Mouse (Mus musculus): ENCODE results near the gene Ica1l. TPM values are rescaled to one million over a fixed set of nuclear protein-coding genes. Genes with fewer than 3 reads are reported as not detected.

Gene Ica1l
- polyA plus RNA-seq, 1 experiment from 2014 or later, result 27.9 TPM

DNA sequence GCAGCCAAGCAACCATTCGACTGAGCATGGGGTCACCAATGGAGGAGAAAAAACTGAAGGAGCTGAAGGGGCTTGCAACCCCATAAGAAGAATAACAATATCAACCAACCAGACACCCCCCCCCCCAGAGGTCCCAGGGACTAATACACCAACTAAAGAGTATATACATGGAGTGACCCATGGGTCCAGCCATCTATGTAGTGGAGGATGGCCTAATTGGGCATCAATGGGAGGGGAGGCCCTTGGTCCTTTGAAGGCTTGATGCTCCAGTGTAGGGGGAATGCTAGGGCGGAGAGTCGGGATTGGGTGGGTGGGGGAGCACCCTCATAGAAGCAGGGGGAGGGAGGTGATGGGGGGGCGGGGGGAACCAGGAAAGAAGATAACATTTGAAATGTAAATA lies 95.5 kb downstream of the Ica1l start:
- Histone ChIP-seq H3K27ac (no peak overlapping the region), H3K36me3 (peaks cover 16% of the 10 kb centered on the region), H3K4me2 (no peak overlapping the region), H3K9ac (no peak overlapping the region), H3K27me3 (no peaks in the 10 kb centered on the region), H3K4me3 (no peak overlapping the region), H3K4me1 (replicated peaks) (peaks cover 11% of the 10 kb centered on the region; the same call in 1 of the 2 replicates), H3K9me3 (no peaks in the 10 kb centered on the region)
- no peak for ATAC-seq (ENCODE audit: low FRiP score)
- 99% methylated on average over 3 of the region's 4 CpGs for WGBS

DNA sequence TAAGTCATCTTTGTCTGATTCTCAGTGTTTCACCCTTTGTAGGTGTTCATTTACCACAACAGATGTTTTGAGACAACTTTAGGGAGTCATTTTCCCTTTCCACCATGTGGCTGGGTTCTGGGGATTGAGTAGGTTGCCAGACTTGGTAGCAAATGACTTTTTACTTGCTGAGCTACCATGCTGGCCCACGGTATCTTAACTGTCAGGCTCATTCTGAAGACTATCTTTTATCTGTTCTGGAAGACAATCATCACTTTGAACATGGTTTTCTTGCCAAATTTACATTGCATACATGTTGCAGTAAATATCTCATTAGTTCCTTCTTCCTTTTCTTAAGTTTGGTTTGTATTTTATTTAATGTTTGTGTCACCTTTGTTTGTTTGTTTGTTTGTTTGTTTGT lies 97.0 kb downstream of the Ica1l start:
- H3K4me2 ChIP-seq, result no peak overlapping the region

DNA sequence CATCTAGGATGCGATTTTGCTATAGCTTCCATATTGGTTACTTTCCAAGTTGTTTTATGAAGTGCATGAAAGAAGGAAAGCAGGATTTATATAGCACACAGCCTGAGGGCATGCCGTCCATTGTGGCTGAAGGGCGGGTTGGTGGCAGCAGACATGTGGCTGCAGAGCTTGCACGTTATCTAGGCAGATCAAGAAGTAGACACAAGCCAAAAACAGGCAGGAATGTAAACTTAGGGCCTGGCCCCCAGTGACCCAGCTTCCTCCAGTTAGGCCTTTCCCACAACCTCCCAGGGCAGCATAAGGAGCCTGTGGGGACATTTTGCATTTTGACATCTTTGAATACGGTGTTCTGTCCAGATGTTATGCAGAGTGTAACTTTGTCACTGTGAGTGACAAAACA lies 99.2 kb downstream of the Ica1l start:
- H3K9me3 ChIP-seq, result no peaks in the 10 kb centered on the region
- H3K36me3 ChIP-seq, result no peaks in the 10 kb centered on the region
- no peak overlapping the region for H3K4me3 ChIP-seq
- 65% methylated on average over 5 of the region's 5 CpGs for WGBS
- no peak overlapping the region for H3K9ac ChIP-seq
- ATAC-seq (ENCODE audit: low FRiP score), result no peak
- peaks cover 11% of the 10 kb centered on the region; the same call in 1 of the 2 replicates for H3K4me1 ChIP-seq (replicated peaks)
- H3K4me2 ChIP-seq, result no peak overlapping the region
- H3K27me3 ChIP-seq, result no peaks in the 10 kb centered on the region
- no peak overlapping the region for H3K27ac ChIP-seq

More for the DNA sequence above, 97.0 kb downstream of the Ica1l start:
- H3K4me3 ChIP-seq, result no peak overlapping the region
- no peaks in the 10 kb centered on the region for H3K9me3 ChIP-seq
- no peak overlapping the region for H3K27ac ChIP-seq
- WGBS, result 77% methylated on average over 1 of the region's 1 CpGs
- no peak overlapping the region for H3K9ac ChIP-seq
- peaks cover 16% of the 10 kb centered on the region for H3K36me3 ChIP-seq
- H3K4me1 ChIP-seq (replicated peaks), result peaks cover 11% of the 10 kb centered on the region; the same call in 1 of the 2 replicates
- no peak for ATAC-seq (ENCODE audit: low FRiP score)
- H3K27me3 ChIP-seq, result no peaks in the 10 kb centered on the region

- 91% methylated on average over 6 of the region's 6 CpGs for WGBS
- peaks cover 11% of the 10 kb centered on the region for H3K4me1 ChIP-seq (replicated peaks)
- no peak overlapping the region for H3K4me3 ChIP-seq
- no peaks in the 10 kb centered on the region for H3K36me3 ChIP-seq
- no peak for ATAC-seq (ENCODE audit: low FRiP score)
- no peak overlapping the region for H3K27ac ChIP-seq
- H3K9me3 ChIP-seq, result no peaks in the 10 kb centered on the region
- no peak overlapping the region for H3K9ac ChIP-seq
- H3K4me2 ChIP-seq, result no peak overlapping the region
- H3K27me3 ChIP-seq, result no peaks in the 10 kb centered on the region
Observed at GRCm38 (mm10) chr1:59942057-59942790, 100.8 kb downstream of the Ica1l start.

GRCm38 (mm10) chr1:59941063-59941462 lies 101.9 kb downstream of the Ica1l start:
- Histone ChIP-seq H3K4me3 (no peak overlapping the region), H3K4me2 (no peak overlapping the region), H3K36me3 (no peaks in the 10 kb centered on the region), H3K9ac (no peak overlapping the region), H3K27ac (no peak overlapping the region), H3K9me3 (no peaks in the 10 kb centered on the region), H3K4me1 (replicated peaks) (peaks cover 11% of the 10 kb centered on the region), H3K27me3 (no peaks in the 10 kb centered on the region)
- no peak for ATAC-seq (ENCODE audit: low FRiP score)
- WGBS, result 97% methylated on average over 1 of the region's 1 CpGs

GRCm38 (mm10) chr1:59932991-59933390 lies 110.0 kb downstream of the Ica1l start:
- no peak overlapping the region for H3K27ac ChIP-seq
- no peak overlapping the region for H3K9ac ChIP-seq
- H3K4me1 ChIP-seq (replicated peaks), result no peaks in the 10 kb centered on the region; the same call in 1 of the 2 replicates
- no peaks in the 10 kb centered on the region for H3K9me3 ChIP-seq
- no peaks in the 10 kb centered on the region for H3K36me3 ChIP-seq
- 90% methylated on average over 2 of the region's 2 CpGs for WGBS
- no peak overlapping the region for H3K4me2 ChIP-seq
- H3K27me3 ChIP-seq, result no peaks in the 10 kb centered on the region
- H3K4me3 ChIP-seq, result no peak overlapping the region
- ATAC-seq (ENCODE audit: low FRiP score), result no peak

Other genes with a start within 250 kb of the Ica1l start
- 28.9 and 29.2 TPM in 2 replicates for gene Fam117b, start 130.2 kb downstream of the Ica1l start, polyA plus RNA-seq (2015; fragmentation: Nextera tagmentation; extraction: Ambion mirVana)
- gene Carf, start 55.1 kb upstream of the Ica1l start, polyA plus RNA-seq (2015; fragmentation: Nextera tagmentation; extraction: Ambion mirVana), result 7.6 and 8.9 TPM in 2 replicates
- 45.7 and 48.7 TPM in 2 replicates for gene Wdr12, start 55.5 kb upstream of the Ica1l start, polyA plus RNA-seq (2015; fragmentation: Nextera tagmentation; extraction: Ambion mirVana)
- 9.1 and 10.0 TPM in 2 replicates for gene Nbeal1, start 137.4 kb upstream of the Ica1l start, polyA plus RNA-seq (2015; fragmentation: Nextera tagmentation; extraction: Ambion mirVana)